Comparison of ENCODE assay signal across 22 mouse cellular contexts in the genomic region with DNA sequence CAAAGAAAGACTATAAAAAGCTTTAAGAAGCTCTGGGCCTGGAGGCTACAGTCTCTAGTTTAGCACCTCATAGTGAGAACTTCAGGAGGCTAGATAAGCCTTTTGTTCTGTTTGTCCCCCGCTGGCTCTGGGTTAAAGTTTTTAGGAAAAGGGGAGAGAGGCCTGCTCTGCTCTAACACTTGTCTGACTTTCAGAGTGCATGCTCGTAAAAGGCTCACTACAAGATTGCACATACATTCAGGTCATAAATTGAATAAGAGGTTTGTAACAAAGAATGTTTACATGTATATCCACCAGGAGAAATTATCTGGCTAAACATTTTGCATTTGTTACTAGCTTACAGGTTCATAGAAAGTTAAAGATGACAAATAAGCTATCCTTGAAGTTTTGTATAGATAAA. TPM values are rescaled to one million over a fixed set of nuclear protein-coding genes. Genes with fewer than 3 reads are reported as not detected.
"Had no signal": no experiment of that assay in that cellular context is flagged by ENCODE, and none has a peak within 500 bp of the region (broad histone marks: within the 10 kb centered on the region; RNA-seq: fewer than 3 reads in every experiment).

No protein-coding gene starts in this region.

- H3K4me2 ChIP-seq: lung, embryonic 14.5 days; midbrain, embryonic 12.5 days; neural tube, embryonic 13.5 days; neural tube, embryonic 15.5 days; stomach, embryonic 15.5 days had no signal

- H3K27me3 ChIP-seq: midbrain, embryonic 12.5 days; neural tube, embryonic 13.5 days; neural tube, embryonic 15.5 days; stomach, embryonic 15.5 days had no signal

- H3K27ac ChIP-seq: midbrain, embryonic 10.5 days; midbrain, embryonic 12.5 days; neural tube, embryonic 13.5 days; neural tube, embryonic 15.5 days; stomach, embryonic 15.5 days; stomach, postnatal 0 days had no signal

- ATAC-seq: midbrain, embryonic 16.5 days had no signal

- H3K9me3 ChIP-seq: midbrain, embryonic 10.5 days; midbrain, embryonic 12.5 days; neural tube, embryonic 13.5 days; stomach, embryonic 15.5 days had no signal

- H3K4me3 ChIP-seq: midbrain, embryonic 10.5 days; midbrain, embryonic 12.5 days; myocyte; neural tube, embryonic 13.5 days; neural tube, embryonic 15.5 days; stomach, embryonic 15.5 days had no signal

- H3K4me1 ChIP-seq: midbrain, embryonic 10.5 days; midbrain, embryonic 12.5 days; neural tube, embryonic 13.5 days; neural tube, embryonic 15.5 days; stomach, embryonic 15.5 days had no signal

- H3K36me3 ChIP-seq: midbrain, embryonic 10.5 days; midbrain, embryonic 12.5 days; neural tube, embryonic 13.5 days; neural tube, embryonic 15.5 days; stomach, embryonic 15.5 days had no signal

- DNase-seq: lung, adult 18-20 months; lung, embryonic 14.5 days; lung, postnatal 10 days; lung, postnatal 4 days; midbrain, embryonic 14.5 days; retina, postnatal 1 day; right cerebral cortex, adult 18-20 months; right cerebral cortex, postnatal 25 days; right cerebral cortex, postnatal 4 days; spleen, adult 18-20 months; thymus, adult 18-20 months; thymus, postnatal 14 days; thymus, postnatal 36 days had no signal

- H3K9ac ChIP-seq: lung, embryonic 14.5 days; midbrain, embryonic 12.5 days; neural tube, embryonic 13.5 days; neural tube, embryonic 15.5 days; stomach, embryonic 15.5 days had no signal

RNA-seq across cellular contexts. Expression of a gene that starts 23.6 kb away (rescaled TPM):
- polyA plus RNA-seq: testis, adult 2 months had no signal
